Mouse (Mus musculus) midbrain, embryonic 16.5 days (tissue): ENCODE data around the gene Tmem205. TPM values are rescaled to one million over a fixed set of nuclear protein-coding genes. Genes with fewer than 3 reads are reported as not detected.

Source experiments
- polyA plus RNA-seq: library from polyadenylated mRNA; unstranded; fragments of >200 nt; fragmentation: Nextera tagmentation; extraction: Ambion mirVana; gene quantifications from 2 replicates; pipeline ENCODE4 v1.2.1, GENCODE M21; 2015

The Tmem205 gene
- polyA plus RNA-seq, 1 experiment from 2014 or later = 47.2 TPM

Other genes starting within 250 kb of the Tmem205 start
- 16.0 and 17.2 TPM in 2 replicates for gene Ldlr, start 204.1 kb downstream of the Tmem205 start, polyA plus RNA-seq
- 10.4 and 11.8 TPM in 2 replicates for gene Spc24, start 167.3 kb downstream of the Tmem205 start, polyA plus RNA-seq
- 3.1 and 3.5 TPM in 2 replicates for gene Kank2, start 128.8 kb downstream of the Tmem205 start, polyA plus RNA-seq
- 0.87 TPM in 1 of 2 replicates, not detected in the other for gene Angptl8, start 92.0 kb downstream of the Tmem205 start, polyA plus RNA-seq
- 12.9 and 13.4 TPM in 2 replicates for gene Dock6, start 74.9 kb downstream of the Tmem205 start, polyA plus RNA-seq
- 16.1 and 19.9 TPM in 2 replicates for gene Rab3d, start 9.4 kb downstream of the Tmem205 start, polyA plus RNA-seq
- 11.6 and 12.7 TPM in 2 replicates for gene Ccdc159, start 85 bp downstream of the Tmem205 start, polyA plus RNA-seq
- gene Plppr2, start 9.5 kb upstream of the Tmem205 start, polyA plus RNA-seq = 112 and 115 TPM in 2 replicates
- gene Swsap1, start 28.2 kb upstream of the Tmem205 start, polyA plus RNA-seq = 9.5 and 10.5 TPM in 2 replicates
- 1.2 and 1.4 TPM in 2 replicates for gene Epor, start 36.0 kb upstream of the Tmem205 start, polyA plus RNA-seq
- gene Rgl3, start 61.9 kb upstream of the Tmem205 start, polyA plus RNA-seq = 0.88 and 1.5 TPM in 2 replicates
- gene Ccdc151, start 75.1 kb upstream of the Tmem205 start, polyA plus RNA-seq = 5.6 and 6.2 TPM in 2 replicates
- 83.0 and 90.3 TPM in 2 replicates for gene Prkcsh, start 75.2 kb upstream of the Tmem205 start, polyA plus RNA-seq
- 91.6 and 93.8 TPM in 2 replicates for gene Elavl3, start 124.5 kb upstream of the Tmem205 start, polyA plus RNA-seq
- not detected in 2 replicates for gene Gm49318, start 143.7 kb upstream of the Tmem205 start, polyA plus RNA-seq
- 18.1 and 18.8 TPM in 2 replicates for gene Zfp653, start 143.8 kb upstream of the Tmem205 start, polyA plus RNA-seq
- 54.8 and 57.4 TPM in 2 replicates for gene Ecsit, start 157.9 kb upstream of the Tmem205 start, polyA plus RNA-seq
- gene Cnn1, start 171.7 kb upstream of the Tmem205 start, polyA plus RNA-seq = 0.67 and 0.88 TPM in 2 replicates
- 170 and 188 TPM in 2 replicates for gene Elof1, start 189.6 kb upstream of the Tmem205 start, polyA plus RNA-seq
- 0.35 and 4.1 TPM in 2 replicates for gene Acp5, start 208.2 kb upstream of the Tmem205 start, polyA plus RNA-seq
- gene Pigyl, start 229.3 kb upstream of the Tmem205 start, polyA plus RNA-seq = 86.8 and 96.6 TPM in 2 replicates